Mouse (Mus musculus): ENCODE data around the gene Ikzf2.

The Ikzf2 gene

DNA sequence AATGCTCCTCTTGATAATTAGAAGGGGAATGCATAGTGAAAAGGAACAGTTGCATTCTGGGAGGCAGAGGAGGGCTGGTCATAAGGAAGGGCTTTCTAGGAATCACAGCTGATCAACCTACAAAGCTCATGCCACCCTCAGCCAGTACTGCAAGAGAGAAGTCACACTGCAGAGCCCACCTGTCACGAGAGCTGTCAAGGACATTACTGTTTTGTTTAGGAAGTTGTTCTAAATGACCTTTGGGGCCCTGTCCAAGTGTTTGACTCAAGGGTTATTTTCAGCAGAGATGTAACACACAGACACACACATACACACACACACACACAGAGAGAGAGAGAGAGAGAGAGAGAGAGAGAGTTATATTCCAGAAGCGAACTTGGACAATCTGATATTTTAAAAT, 27.3 kb downstream of the Ikzf2 start:
- CTCF ChIA-PET: no interaction called here

DNA sequence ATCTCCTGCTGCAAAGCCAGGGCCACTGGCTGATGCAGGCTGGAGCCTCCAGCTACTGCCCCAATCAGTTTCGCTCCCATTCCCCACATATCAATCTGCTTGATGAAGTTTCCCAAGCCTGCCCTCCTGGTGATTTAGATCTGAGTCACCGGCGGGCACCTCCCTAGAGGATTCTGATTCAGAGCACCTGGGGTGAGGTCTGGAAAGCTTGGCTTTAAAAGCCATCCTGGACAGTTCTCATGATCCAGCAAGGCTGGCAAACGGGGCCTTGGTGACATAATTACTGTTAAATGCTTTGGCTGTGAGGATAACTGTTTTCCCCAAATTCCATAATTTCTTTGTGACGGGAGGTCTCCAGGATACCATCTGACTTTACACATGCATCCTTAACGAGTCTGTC, 29.0 kb downstream of the Ikzf2 start:
- CTCF ChIA-PET: no interaction called here

DNA sequence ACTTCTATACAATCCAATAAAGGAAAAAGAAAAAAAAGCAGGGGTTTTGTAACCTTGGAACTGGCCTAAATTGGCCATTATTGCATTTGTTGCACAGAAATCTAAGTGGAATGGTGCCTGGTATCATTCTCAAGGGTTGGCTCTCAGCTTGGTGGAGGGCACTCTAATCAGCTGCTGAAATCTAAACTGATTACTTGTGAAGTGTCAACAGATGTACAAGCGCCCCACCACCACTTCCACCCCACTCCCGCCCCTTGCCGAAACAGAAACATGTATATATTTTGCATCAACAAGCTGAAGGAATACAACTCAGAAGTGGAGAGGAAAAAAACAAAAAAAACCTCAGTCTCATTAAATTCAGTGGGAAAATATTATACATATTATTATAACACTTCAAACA, 29.6 kb downstream of the Ikzf2 start:
- CTCF ChIA-PET: no interaction called here

GRCm38 (mm10) chr1:69656929-69657328, 30.1 kb downstream of the Ikzf2 start:
- CTCF ChIA-PET: no interaction called here

GRCm38 (mm10) chr1:69656047-69656782, 30.8 kb downstream of the Ikzf2 start:
- CTCF ChIA-PET: no interaction called here

GRCm38 (mm10) chr1:69655368-69655767, 31.7 kb downstream of the Ikzf2 start:
- CTCF ChIA-PET: no interaction called here

DNA sequence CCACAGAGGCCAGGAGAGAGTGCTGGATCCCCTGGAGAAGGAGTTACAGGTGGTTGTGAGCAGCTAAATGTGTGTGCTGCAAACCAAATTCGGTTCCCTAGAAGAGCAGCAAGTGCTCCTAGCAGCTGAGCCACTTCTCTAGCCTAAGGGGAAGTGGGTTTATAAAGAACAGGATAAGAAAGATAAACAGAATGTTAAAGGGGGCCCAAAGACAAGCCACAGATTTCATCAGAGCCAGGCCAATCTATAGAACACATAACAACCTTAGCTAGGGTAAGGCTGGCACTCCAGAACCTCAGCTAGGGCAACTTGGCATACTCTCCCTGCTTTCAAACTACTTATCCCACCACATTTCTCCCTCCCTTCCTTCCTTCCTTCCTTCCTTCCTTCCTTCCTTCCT, 32.1 kb downstream of the Ikzf2 start:
- CTCF ChIA-PET: no interaction called here

GRCm38 (mm10) chr1:69653419-69653818, 33.6 kb downstream of the Ikzf2 start:
- CTCF ChIA-PET: no interaction called here

GRCm38 (mm10) chr1:69643138-69643537, 43.9 kb downstream of the Ikzf2 start:
- CTCF ChIA-PET: no interaction called here

DNA sequence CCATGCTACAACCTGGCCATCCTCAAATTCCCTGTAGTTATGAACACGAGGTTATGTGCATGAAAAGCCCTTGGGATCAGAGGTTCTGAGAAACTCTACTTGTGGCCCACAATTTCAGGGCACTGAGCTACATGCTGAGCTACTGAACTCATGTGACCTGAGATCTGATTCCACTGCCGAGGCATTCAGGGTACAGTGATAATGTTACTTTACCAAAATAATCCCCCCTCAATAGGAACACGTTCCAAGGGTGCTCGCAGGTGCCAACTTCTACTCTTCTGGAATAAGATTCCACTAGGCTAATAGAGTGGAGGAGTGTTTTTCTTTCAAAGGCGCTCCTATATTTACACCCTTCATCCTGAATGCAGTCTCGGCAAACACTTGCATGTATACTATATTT, 45.1 kb downstream of the Ikzf2 start:
- CTCF ChIA-PET: no interaction called here

DNA sequence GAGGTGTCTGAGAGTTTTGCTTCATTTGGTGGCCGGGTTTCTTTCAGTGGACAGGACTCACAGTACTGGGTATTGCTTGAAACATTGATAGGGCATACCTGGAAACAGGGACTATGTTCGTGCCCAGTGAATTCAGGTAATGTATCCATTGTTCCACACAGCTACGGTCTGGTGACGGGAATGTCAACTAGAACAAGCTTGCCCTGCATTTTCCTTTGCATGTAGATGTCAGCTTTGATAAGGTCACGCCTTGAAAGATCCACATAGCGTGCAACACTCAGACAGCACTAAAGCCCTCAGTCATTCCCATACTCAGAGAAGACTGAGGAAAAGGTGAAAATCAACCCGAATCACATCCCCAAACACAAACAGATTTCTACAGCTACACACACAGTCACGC, 48.7 kb downstream of the Ikzf2 start:
- CTCF ChIA-PET: no interaction called here

DNA sequence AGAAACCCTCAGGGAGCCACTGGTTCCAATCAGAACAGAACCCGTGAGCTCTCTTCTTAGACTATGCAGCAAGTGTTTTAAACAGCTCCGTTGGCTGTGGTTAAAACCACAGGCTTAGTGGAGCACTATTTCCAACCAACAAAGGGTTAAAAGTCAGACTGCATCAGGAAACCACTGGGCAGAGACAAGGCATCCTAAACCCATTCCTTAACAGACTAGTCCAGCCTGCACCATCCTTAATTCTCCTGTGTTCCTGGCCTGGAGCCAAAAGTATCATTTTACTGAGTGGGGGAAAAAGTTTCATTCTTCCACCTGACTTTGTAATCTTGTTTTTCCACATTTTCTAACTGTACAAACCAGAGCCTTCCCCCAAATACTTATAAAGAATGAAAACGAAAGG, 49.1 kb downstream of the Ikzf2 start:
- CTCF ChIA-PET: no interaction called here

- CTCF ChIA-PET: no interaction called here
Measured at GRCm38 (mm10) chr1:69634259-69634658, 52.8 kb downstream of the Ikzf2 start.

GRCm38 (mm10) chr1:69630508-69630907, 56.5 kb downstream of the Ikzf2 start:
- CTCF ChIA-PET: no interaction called here

GRCm38 (mm10) chr1:69629513-69629912, 57.5 kb downstream of the Ikzf2 start:
- CTCF ChIA-PET: no interaction called here

GRCm38 (mm10) chr1:69612076-69612475, 75.0 kb downstream of the Ikzf2 start:
- CTCF ChIA-PET: interaction anchor here (0.6 kb wide), 1 partner anchor 78 kb away, joined by 3 read pairs; no protein-coding TSS in a partner anchor

DNA sequence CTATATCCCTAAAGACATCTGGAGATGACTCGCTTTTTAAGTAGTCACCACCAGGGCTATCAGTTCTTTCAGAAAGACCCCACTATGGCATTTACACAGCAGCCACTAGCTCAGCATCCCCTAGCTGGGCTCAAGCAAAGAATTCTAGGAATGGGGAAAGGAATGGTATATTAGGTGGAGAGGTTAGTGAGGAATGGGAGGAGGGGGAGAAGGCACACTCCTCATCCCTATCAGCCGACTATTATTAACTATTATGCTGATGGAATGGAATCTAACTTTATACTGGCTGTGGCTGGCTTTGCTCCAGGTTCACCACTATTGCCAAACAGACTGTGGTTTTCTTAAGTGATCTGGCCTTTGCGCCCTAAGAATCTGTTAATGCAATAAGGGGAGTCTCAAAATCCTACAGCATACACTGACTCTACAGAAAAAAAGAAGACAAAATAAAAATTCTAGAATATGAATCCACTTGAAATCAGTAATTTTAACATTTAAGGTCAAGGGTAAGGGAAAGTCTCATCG, 75.8 kb downstream of the Ikzf2 start:
- CTCF ChIA-PET: no interaction called here

DNA sequence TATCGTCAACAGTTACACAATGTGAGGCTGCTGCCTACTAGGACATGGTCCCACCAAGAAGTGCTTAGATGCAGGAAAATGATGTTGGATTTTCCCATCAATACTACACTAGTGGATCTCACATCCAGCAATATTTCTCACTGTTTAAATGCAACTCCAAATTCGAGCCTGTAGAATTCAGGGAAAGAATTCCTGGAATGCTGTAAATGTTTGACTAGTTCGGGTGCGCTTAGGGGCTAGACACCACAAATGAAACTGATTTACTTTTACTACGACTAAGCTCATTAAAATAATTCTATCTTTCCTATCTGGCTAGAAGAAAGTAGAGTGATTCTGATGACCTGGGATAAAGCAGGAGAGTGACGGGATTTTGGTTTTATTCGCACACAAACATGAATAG, 76.3 kb downstream of the Ikzf2 start:
- CTCF ChIA-PET: no interaction called here

DNA sequence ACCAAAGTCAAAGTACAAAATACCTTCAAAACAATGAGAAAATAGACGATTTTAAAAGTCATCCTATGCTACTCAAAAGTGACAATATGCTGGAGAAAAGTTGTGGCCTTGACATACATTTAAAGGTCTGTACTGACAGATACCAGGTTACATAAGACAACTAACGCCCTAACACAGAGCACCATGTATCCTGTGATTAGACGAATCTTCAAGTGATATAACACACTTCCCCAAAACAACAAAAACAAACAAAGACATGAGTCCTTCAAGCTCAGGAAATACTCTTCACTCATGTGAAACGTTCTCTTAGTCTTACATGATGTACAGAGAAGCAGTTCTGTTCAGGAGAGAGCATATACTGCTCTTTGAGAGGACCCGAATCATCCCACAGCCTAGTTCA, 78.2 kb downstream of the Ikzf2 start:
- CTCF ChIA-PET: no interaction called here

DNA sequence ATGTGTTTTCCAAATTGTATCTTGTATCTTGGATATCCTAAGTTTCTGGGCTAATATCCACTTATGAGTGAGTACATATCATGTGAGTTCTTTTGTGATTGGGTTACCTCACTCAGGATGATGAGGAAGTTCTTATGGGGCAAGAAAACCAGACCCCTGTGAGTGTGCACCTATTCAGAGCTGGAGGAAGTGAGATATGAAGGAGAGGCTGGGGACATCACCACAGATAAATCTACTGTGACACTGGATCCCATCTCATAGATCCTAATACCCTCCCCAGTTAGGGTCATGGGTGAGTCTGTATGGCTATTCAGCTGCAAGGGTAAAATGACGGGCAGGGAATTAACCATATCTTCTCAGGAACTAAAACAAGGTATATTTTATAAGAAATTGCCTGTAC, 80.2 kb downstream of the Ikzf2 start:
- CTCF ChIA-PET: no interaction called here

GRCm38 (mm10) chr1:69604213-69604612, 82.8 kb downstream of the Ikzf2 start:
- CTCF ChIA-PET: no interaction called here

DNA sequence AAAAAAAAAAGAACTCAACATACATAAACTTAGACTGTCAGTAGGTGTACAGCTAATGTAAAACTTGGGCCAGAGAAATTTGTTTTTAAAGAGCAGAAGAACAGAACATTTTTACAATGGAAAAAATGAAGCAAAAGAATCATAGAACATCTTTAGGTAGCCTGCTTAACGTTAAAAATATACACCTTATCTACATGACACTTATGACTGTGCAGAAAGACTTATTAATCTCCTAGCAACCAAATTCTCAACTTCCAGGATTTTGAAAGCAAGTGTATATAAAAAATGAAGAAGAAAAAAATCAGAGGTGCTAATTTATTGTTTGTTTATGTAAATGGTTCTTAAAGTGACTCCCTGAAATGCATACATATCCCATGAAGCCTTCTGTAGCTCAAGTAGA, 86.1 kb downstream of the Ikzf2 start:
- CTCF ChIA-PET: no interaction called here

DNA sequence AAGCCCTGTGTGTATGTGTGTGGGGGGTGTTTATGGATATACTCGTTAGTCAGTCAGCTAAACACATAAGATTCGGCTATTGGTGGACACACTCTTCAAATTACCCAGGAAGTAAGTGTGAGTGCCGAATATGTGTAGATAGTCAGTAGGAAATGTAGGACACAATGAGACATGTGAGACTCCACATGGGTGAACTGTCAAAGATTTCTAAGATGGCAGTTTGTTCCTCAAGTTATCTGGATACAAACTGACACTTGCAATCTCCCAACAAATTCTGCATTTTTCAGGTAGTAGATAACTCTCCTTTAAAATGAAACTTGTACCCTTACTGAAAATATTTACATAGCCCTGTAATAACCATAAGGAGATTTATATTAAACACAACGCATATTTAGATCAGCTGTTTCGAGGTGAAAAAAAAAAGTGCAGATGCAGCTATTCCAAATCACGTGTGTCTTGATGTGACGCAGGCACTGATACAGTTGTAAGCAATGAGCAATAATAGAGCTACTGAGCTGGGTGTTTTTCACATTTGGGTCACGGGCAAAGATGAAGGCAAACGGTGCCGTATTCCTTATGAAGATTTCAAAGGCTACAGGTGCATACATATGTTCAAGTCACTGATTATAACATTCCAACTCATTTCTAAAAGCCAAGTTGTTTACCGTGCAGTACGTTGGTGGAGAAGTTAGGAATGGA, 87.8 kb downstream of the Ikzf2 start:
- CTCF ChIA-PET: no interaction called here

GRCm38 (mm10) chr1:69591889-69592288, 95.2 kb downstream of the Ikzf2 start:
- CTCF ChIA-PET: no interaction called here

Data from spleen, embryonic (tissue).